Mouse (Mus musculus) adipocyte (in vitro differentiated cells): ENCODE data around the gene Kcna2.

Experiments used
- DNase-seq: peaks from one replicate; pipeline ENCODE4 v3.0.0-alpha.2; 2016; ENCODE audit warnings: low spot score

Gene Kcna2

DNA sequence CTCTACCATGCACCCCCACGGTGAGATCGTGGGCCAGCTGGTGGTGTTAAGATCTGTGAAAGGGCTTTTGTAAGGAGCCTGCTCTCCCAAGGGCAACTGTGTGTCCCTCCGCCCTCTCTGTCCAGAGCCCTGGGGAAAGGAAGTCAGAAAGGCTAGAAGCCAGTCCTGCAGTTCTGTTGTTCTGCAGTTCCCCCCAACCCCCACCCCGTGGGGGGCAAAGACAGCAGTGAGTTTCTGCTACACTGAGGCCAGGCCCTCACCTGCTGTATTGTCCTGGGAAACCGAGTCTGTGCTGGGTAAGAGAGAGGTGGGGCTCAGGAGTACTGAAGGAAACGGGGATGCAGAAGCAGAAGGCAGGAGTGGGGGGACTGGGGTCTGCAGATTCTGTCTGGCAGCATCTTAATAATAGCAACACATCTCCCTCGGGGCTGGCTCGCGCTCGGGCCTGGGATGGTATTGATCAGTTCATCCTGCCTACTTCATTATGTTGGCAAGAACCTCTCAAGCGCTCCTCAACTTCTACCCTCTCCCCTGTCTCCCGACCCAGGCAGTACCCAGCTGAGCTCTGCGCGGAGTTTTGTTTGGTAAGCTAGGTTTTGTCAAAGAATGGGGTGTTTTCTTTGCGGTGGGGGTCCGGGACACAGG is at the start of gene Kcna2:
Gene Kcna2, plus strand, starts transcription at position 336 of the 645 bp plus-strand sequence.
- DNase-seq, result no peak

DNA sequence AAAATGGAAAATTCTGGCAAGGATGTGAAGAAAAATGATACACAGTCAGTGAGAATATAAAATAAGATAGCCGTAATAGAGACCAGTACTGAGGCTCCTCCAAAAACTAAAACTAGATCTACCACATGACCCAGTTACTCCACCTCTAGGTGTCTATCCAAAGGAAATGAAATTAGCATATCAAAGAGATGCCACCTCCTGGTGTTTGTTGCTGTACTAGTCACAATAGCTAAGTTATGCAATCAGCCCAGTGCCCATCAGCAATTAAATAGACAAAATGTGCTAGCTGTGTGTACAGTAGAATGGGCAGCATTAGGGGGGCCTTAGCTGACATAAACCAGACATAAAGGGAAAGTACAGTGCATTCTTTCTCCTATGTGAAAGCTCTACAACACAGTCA is 39.5 kb upstream of the Kcna2 start:
- no peak for DNase-seq

DNA sequence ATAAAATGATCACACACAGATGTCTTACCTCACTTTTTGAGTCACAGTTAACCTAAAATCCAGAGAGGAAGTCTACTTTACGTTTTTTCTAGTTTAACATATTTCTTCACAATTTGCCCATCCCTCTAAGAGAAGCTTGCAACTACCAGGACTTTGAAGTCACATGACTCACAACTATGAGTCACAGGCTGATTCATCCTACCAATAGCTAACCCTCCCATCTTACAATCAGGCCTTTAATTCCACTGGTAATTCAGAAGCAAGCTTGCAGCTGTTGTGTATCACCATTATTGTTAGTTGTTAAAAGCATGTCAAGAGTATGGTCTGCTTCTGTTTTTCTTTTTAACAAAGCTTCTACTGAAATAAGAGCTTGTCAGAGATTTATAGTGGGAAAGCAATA is 38.2 kb upstream of the Kcna2 start:
- DNase-seq, result no peak

DNA sequence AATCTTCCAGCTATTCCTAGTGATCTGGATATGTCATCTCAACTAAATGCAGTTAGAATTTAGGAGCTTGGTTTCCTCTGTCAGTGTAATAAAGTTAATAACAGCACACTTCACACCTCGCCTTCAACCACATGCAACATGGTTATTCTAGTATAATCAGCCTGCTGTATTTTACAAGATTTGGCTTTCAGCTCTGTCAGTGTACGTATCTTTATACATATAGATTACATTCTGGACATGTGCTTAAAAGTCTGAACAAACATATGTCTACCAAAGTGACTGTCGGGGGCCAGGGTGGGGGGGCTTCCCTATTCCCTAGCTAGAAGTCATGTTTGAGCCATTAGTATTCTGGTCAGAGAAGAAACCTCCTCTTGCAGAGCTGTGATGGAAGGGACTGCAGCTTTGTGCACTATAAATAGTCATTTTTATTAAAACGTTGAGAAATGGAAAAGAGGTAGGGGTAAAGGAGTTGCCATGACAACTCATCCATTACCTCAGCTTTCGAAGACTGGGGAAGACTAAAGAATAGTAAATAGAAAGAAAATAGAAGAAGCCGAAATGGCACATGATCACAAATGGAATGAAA is 35.3 kb upstream of the Kcna2 start:
- DNase-seq, result no peak

DNA sequence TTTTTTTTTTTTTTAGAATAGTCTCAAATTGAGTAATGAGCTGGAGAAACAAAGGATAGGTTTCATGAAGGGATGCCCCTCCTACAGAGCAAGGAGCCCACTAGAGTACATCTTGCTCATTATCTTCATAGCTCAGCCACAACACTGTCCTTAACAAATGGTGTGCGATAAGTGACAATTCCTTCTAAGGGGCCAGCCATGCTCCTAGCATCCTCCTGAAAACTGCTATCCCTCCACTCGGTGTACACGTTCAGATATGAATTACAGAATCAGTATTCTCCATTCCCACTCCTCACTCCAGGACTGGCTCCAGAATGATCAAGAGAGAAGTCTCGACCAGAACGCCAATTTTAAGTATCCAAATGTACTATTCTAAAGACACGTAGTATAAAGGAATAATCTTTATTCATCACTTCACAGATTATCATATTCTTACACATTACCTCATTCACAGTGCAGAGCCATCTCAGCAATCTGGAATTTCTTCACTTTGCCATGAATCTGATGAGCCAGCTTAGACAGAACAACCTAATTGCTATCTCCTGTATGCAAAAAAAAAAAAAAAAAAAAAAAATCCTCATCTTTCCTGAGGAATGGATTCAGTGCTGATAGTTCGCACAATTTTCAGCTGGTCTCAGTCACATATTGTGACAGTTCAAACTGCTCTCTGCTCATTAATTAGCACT is 34.6 kb upstream of the Kcna2 start:
- DNase-seq, result no peak

DNA sequence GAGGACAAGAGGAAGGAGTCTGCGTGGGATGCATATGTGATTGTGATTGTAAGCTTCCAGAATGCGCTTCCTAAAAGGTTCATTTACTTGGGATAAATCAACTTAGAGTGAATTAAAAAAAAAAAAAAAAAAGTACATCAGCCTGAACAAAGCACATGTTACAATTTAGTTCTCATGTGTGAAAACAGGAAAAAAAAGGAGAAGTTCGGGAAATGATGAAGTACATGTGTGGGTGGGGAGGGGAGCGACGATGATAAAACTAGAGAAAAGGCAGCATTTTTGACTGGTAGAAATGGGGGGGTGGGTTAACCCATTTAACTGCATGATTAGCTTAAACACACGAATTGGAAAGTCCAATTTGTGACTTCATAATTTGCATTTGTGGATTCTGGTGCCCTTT is 33.7 kb upstream of the Kcna2 start:
- no peak for DNase-seq

DNA sequence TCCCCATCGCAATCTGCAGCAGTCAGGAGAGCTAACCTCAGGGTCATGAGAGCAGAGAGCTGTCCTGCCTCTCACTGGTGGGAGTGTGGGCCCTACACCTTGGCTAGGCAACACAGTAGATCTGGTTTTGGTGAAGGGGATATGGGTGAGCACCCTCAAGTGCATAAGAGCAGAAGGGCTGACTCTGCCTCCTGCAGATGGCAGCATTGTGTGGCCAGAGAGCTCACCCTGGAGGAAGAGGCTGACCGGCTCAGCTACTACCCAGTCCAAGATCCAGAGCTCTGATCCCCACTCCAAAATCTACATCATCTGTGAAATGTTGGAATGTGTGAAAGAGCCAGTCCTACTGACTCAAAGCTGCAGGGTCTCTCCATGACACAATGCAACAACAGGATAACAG is 27.1 kb upstream of the Kcna2 start:
- DNase-seq, result no peak

DNA sequence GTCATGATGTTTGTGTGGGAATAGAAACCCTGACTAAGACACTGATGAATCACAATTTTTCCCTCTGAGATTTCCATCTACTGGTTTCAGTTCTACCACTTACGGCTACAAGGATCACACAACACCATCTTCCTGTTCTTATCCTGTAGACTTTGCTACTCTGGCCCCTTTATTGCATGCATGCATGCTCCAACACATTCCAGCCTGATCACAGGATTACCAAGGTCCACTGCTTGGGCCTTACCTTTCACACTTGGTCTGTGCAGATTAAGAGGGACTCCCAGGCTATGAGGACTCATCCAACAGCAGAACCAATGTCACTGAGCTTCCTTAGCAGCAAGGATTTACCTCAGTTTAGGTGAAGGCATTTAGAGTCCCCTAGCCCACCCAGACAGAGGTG is 25.2 kb upstream of the Kcna2 start:
- no peak for DNase-seq

DNA sequence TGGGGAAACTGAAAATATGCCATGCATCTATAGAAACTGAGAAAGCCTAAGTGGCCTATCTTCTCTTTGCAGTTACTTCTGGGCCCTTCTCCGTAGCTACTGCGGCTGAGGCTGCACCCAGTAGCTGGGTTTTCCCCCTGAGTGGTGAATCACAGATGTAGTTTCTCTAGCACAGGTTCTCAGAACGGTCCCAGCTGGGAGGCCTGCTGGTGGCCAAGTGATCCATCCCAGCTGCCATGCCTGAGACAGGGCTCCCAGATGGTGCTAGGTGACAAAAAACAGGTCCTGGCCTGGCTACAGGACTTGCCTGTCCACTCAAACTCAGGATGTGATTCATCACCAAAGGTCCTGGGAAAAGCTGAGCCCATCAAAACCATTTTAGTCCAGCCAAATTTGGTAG is 24.3 kb upstream of the Kcna2 start:
- DNase-seq, result no peak

DNA sequence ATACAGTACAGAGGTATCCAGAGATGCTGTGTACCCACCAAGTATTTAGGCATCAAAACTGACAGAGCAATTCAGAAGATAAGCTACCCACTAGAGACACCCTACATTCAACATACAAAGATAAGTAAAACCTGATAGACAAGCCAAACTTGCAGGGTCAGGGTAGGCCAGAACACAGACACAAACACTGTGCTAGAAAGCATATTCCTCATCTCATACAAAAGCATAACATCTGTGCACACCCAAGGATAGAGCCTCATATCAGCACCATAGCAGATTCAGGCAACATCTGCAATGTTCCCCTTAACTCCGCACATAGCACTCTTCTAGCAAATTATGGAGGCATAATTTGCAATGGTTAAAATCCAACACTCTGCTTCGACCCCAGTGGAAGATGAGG is 23.8 kb upstream of the Kcna2 start:
- no peak for DNase-seq

DNA sequence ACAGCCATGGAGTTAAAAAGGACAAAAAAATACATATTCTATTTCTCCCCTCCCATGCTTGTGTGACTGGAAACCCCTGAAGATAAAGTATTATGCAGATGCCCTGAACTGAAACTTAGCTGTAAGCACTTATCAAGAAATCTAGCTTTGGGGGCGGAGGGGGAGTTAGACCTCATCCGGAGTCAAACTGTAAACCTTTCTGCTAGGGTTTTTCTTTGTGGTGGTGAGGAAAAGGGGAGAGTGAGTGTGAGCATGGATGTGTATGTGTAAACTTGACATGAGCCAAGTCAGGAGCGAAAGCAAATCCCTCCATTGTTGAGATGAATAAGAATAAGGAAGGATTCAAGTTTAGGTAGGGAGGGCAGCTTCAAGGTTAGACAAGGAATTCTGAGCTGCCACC is 20.1 kb upstream of the Kcna2 start:
- DNase-seq, result no peak

DNA sequence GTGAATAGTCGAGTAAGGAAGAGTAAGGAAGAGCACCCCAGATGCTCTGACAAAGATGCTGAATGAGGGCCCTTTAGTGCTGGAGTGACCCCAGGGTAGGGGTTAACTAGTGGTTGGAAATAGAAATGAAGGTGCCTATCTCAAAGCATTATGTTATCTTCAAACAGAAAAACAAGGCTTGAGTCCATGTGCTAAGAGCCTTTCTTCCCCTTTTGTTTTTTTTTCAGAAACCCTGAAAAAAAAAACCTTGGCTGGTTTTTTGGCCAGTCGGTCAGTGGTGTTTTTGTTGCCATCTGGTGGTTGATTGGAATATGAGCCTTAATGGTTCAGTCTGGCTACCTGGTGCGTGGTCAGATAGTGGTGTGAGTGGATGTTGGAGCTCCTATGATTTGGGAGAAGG is 19.7 kb upstream of the Kcna2 start:
- peak; percentile 67 for DNase-seq

DNA sequence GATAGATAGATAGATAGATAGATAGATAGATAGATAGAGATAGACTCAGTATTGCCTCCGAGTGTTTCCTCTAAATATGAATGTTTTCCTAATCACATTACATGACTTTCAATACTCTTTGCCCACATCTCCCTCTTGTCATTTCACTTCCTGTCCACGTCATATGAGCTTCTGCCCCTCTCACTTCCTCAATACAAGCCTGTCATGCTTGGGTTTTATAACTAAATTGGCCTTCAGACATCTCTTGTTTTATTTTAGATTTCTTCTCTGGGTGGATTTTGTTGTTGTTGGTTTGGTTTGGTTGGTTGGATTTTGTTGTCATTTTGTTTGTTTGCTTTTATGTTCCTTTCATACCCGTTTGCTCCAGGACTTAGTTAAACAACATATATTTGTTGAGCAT is 16.4 kb upstream of the Kcna2 start:
- DNase-seq, result no peak

DNA sequence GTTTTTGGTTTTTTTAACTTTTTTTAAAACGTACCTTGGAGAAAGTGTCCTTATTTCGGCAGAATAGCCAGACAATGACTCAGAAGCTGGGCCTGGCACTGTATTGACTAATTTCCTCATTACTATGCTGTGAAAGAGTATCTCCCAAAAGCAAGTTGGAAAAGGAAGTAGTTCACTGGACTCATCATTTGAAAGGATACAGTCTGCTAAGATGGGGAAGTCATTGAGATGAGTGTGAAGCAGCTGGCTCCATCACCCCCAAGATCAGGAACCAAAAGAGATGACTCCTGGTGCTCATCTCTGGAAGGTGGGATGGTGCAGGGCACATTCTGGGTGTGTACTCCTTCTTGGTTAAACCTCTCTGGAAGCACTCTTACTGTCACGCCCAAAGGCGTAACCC is 13.5 kb upstream of the Kcna2 start:
- DNase-seq, result no peak

DNA sequence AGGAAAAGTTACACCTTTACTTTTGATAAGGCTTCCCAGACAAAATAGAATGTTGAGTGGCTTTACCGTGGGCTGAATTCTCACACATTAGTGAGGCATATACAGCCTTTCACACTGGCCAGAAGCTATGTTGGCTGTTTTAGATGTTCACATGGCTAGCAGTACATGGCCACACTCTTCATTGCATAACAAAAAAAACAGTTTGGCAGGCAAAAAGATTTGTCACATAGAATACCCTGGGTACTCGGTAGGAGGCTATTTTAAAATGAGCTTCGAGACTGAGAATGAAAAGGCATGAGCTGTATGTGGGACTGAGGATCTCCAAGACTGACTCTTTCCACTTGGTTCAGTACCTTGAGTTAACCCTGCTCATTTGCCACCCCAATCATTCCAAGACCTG is 12.1 kb upstream of the Kcna2 start:
- DNase-seq, result no peak

DNA sequence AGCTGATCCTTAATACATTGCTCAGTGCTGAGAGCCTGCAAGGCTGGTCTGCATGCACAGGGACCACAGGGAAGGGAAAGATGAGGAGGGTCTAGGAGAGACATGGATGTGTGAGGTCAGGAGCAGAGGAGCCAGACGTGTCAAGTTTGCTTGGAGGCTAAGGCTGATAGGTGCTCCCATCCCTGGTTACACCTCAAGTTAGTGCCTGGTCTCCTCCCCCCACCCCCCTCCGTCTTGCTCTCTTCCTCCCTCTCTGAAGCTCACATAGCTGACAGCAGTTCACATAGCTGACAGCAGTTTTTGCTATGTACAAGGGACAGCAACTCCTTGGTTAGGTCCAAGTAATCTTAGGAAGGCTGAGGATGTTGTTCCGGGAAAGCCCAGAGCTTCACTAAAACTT is 11.5 kb upstream of the Kcna2 start:
- DNase-seq, result no peak

DNA sequence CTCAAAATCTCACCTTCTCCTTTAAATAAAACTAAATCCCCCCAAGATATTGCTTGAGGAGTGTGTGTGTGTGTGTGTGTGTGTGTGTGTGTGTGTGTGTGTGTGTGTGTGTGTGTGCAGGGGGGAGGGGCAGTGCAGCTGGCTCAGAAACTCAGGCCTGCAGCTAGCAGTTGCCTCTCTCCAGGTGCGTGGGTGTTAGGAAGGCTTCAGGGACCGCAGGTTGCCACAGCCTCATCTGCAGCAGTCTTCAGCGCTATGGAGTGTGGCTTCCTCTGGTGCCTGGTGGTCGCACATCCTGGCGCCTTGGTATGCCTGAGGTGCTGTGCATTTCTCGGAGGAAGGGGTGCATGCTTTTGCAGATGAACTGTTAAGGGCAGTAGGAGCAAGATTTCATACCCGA is 10.9 kb upstream of the Kcna2 start:
- DNase-seq, result no peak

DNA sequence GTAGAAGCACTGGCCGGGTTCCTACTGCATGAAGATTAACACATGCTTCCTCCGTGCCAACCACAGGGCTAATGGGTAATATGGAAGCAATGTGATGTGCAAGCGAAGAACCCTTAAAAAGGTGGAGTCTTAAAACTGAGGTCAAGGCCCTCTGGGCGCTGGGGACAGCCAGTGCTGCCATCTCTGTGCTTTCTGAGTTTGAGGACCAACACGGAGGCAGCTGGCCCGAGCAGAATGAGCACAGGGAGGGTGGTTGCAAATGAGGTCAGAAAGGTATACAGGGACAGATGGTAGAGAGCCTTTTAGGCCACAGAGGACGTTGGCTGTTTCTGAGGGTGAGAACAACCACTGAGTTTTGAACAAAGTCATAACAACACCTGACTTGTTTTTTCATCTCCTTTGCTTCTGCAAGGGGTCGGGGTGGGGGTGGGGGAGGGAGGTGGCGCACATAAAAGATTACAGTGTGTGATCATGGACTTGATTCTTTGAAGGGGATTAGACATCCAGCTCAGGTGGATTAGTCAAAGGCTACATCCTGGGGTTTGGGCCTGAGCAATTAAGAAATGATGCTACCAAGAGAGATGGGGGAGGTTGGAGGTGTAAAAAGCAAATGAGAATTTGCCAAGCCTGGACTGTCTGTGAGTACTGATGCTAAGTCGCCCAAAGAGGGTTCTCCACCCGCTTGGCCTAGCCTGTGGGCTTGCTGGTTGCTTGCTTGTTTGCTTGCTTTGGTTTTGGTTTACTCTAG is 10.4 kb upstream of the Kcna2 start:
- no peak for DNase-seq

DNA sequence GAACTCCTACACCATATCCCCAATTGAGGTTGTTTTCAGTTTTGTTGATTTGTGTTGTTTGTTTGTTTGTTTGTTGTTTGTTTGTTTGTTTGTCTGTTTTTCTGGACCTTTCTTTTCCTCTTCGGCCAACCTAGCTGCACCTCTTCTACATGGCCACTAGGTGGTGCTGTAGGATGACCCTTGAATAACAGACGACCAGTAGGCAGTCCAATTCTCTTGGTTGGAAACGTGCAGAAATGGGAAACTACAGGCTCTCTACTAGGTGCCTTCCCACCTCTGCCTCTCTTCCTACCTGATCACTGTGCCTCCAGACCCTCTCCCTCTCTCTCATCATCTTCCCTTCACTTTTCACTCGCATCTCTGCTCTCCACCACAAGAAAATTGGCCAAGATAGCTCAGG is 6.9 kb upstream of the Kcna2 start:
- peak; percentile 74 for DNase-seq

DNA sequence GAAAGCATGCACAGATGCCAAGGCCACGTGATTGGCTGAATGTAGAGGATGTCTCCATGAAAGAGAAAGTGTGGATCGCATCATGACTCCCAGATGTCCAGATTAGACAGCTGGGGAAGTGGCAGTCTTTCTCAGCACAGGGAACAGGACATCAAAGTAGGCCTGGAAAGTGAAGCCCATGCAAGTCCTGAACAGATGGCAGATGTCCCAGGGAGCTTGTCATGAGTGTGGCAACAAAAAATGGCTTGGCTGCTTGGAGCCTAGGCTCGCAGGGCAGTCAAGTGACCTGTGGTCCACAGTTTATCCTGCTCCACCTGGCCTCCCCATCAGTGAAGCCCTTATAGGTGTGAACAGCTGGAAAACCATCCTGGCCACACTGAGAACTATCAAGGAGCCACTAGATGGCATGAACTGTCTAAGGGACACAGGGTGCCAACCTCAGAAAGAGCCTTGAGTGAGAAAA is 4.6 kb upstream of the Kcna2 start:
- DNase-seq, result no peak

DNA sequence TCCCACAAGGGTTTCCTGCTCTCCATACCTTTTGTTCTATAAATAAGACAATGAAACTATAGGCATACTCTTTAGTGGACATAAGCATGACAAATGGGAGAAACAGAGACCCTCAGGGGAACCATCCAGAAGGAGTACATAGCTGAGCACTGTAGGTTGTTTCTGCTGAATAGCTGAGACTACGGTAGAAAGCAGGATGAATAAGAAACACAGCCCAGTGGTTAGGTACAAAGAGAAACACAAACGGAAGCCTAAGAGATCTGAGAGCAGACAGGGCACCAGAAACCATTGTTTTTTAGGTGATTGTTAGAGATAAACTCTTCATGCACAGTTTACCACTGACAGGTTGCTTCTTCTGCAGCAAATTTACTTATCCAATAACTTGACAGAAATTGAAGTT is 1.1 kb upstream of the Kcna2 start:
- no peak for DNase-seq

DNA sequence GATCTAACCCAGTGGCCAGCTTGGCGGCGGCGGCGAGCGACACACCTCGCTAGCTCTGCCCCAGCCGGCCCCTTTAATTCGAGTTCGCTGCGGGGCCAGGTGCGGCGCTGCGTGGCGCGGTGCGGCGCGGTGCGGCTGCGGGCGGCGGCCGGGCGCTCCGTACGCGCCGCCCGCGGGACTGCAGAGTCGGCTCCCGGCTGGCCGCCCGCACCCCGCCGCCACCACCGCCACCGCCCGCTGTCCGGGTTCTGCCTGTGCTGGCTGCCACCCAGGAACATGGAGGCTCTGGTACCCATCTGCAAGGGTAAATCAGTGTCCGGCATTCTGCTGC is 475 bp downstream of the Kcna2 start:
- no peak for DNase-seq
